Mouse (Mus musculus): ENCODE measurements around the gene 1700029I15Rik.

The 1700029I15Rik gene

DNA sequence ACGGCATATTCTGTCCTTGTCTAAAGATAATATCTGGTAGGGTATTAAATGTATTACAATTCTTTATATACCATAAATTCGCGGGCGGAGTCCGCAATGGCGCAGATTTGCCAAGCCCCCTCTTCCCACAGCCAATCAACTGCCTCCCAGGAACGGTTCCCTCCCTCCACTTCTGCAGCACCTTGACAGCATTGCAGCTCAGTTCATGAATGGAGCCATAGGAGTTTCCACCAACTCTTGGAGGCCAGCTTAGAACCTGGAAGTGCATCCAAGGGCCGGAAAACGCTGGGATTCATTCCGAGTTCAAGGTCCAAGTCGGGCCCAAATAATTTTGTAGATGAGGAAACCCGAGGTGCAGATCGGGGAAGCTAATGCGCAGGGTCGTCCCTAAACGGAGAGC, 7.8 kb upstream of the 1700029I15Rik start, which contains the start of the genes Pex16 and Large2:
Gene Pex16, plus strand, starts transcription at position 163 of the 400 bp plus-strand sequence.
Gene Large2, minus strand, starts transcription at position 356 of the 400 bp plus-strand sequence.
- peak; percentile 77 for DNase-seq (ENCODE audit: low read depth)

DNA sequence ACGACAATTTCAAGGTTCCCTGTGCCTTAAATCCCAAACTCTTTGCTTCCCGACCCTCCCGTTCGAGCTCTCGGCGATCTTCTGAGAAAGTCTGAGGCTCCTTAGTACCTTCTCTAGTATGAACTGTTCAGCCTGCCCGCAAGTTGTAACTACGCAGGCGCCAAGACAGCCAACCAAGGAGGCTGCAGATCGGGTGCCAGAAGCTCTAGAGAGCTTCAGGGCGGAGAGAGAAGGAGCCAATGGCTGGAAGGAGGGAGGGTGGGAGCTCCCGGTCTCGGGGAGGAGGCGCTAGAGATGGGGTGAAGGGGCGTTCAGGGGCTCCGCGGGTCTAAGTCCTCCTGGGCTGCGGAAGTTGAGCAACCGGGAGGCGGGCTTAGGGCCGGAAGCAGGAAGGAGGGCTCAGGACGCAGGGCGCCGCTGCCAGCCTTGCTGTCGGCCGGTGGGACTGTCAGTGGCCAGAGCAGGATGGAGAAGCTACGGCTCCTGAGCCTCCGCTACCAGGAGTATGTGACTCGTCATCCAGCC, 7.2 kb upstream of the 1700029I15Rik start:
- DNase-seq (ENCODE audit: low read depth): peak; percentile 97

DNA sequence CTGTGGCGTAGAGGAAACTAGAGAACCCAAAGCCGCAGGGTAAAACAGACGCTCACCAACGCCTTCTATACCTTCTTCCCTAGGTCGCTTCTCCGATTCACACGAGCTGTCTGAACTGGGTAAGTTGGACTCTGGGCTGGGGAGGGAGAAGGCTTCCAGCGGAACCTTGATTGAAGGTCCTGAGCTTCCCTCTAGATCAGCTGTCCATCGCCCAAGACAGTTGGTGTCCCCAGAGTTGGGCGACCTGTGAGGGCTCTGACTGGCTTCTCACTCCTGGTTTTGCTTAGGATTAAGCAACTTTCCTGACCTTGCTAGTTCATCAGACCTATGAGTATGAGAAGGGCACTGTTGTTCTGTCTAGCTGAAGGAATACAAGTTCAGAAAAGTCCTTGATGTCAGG, 6.5 kb upstream of the 1700029I15Rik start:
- no peak for DNase-seq (ENCODE audit: low read depth)

DNA sequence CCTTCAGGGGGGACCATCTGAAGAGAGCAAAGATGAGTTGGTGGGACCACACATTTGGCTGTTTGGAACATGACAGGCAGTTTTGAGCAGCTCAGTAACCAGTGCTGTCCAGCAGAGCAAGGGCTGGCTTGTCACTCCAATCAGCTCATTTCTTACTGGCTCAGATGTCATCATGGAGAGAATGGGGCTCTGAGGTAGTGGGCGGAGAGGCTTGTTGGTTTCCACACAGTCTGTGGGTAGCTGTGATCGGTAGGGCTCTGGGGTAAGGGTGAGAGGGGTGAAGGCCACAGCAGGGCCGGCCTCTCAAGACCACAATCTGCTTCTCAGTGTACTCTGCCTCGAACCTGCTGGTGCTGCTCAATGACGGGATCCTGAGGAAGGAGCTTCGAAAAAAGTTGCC, 6.0 kb upstream of the 1700029I15Rik start:
- peak; percentile 52 for DNase-seq (ENCODE audit: low read depth)

DNA sequence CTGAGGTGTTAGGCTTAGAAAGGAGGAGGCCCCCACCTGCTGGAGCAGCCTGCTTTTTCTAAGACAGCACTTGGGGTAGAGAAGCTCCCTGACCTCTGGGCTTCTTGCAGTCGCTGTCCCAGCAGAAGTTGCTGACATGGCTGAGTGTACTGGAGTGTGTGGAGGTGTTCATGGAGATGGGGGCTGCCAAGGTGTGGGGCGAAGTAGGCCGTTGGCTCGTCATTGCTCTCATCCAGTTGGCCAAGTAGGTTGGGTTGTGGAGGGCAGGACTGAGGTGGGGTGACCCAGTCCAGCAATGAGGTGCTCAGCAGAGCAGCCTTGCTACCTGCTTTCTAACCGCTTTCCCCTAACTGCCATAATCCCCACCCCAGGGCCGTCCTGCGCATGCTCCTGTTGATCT, 5.0 kb upstream of the 1700029I15Rik start:
- no peak for DNase-seq (ENCODE audit: low read depth)

DNA sequence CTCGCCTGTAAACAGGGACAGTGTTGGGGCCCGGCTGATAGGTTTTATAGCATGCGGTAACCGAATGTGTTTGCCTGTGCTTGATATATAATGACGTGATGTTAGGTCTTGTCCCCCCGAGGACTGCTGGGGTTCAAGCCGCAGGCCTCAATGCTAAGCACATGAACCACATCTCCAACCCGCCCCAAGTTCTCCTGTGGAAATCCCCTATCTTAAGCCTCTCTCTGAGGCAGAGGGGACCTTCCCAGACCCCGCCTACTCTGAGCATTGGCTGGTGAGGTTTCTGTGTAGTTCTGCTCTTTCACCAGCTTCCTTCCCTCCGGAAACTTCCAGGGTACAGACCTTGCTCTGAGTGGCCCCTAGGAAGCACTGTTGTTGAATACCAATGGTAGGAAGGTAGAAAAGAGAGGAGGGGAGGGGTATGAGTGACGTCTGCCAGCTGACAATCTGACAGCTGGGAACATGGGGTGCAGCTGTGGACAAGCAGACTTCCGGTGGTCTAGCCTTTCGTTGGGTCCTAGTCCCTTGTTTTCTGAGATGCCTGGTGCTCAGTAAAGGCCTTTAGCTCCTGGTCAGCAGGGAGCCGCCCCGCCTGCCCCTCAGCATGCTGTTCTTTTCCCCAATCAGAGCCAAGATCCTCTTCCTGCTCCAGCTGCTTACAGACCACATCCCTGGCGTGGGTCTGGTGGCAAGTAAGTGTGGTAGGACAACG, 2.4 kb upstream of the 1700029I15Rik start:
- peak; percentile 89 for DNase-seq (ENCODE audit: low read depth)

DNA sequence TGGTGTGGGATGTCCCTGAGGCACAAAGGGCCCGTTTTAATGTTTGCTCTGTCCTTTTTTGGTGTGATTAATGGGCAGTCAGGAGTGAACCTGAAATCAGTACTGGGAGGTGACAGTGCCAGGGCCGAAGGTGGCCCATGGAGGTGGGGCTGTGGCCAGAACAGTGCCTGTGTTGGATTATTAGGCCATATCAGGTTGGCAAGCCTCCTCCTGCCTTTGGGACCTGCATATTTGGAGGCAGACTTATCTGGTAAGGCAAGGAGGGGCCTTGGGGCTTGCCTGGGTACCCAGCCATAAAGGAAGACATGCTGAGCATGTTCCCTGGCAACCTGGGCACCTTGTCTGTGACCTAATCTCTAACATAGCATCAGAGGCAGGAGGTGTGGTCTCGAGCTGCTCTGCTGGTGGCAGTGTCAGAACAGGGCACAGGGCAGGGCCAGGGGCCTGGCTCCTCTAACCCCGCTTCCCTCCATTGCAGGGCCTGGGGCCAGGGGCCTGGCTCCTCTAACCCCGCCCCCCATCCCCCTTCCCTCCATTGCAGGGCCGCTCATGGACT, 1.8 kb upstream of the 1700029I15Rik start:
- peak; percentile 44 for DNase-seq (ENCODE audit: low read depth)

DNA sequence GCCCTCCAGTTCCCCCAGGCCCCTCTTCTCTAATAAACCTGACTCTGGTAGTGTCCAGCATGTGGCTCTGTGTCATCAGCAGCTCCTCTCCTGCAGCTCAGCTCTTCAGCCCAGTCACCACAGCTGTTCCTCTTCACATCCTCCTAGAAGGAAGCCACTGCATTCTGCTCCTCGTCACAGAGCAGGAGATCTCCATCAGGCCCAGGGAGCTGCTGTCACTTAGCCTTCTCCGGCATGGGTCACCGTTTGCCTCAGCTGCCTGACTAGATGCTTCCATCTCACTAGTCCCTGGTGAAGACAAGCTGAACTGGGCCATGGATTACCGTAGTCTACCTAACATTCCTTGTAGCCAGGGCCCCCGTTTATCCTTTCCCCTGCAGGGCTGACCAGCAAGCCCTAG, 1.2 kb upstream of the 1700029I15Rik start:
- DNase-seq (ENCODE audit: low read depth): no peak

DNA sequence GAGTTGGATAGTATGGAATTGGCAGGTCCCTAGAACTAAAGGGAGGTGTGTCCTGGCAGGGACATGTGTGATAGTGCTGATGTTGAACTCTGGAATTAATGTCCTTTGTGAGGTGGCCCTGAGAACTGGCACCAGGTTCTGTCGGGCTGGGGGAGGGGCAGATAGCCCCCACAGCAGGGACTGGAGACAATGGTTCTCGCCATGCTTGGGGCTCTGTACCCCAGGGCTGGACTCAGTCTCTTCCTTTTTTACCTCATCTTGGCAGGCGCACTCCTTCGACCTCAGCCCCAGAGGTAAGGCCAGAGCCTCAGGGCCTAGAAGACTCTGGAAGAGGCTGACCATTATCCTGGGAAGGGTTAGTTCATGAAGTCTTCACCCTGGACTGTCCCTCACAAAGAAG, 421 bp downstream of the 1700029I15Rik start:
- no peak for DNase-seq (ENCODE audit: low read depth)

DNA sequence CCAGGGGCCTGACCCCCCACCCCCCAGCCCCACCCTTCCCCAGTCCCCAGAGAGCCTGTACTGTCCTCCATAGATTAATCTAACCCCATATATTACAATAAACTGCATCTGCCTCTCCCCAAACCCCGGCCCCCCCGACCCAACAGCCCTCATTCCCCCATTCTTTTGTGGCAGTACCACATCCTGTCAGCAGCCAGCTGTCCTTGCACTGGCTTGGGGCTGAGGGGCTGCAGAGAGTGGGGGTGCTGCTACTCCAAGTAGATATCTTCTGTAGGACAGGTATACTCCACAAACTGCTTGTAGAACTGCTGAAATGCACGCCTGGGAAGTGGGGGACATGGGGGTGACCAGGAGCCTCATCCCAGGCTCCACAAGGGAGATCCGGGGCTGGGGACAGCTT, 1.8 kb downstream of the 1700029I15Rik start:
- no peak for DNase-seq (ENCODE audit: low read depth)

DNA sequence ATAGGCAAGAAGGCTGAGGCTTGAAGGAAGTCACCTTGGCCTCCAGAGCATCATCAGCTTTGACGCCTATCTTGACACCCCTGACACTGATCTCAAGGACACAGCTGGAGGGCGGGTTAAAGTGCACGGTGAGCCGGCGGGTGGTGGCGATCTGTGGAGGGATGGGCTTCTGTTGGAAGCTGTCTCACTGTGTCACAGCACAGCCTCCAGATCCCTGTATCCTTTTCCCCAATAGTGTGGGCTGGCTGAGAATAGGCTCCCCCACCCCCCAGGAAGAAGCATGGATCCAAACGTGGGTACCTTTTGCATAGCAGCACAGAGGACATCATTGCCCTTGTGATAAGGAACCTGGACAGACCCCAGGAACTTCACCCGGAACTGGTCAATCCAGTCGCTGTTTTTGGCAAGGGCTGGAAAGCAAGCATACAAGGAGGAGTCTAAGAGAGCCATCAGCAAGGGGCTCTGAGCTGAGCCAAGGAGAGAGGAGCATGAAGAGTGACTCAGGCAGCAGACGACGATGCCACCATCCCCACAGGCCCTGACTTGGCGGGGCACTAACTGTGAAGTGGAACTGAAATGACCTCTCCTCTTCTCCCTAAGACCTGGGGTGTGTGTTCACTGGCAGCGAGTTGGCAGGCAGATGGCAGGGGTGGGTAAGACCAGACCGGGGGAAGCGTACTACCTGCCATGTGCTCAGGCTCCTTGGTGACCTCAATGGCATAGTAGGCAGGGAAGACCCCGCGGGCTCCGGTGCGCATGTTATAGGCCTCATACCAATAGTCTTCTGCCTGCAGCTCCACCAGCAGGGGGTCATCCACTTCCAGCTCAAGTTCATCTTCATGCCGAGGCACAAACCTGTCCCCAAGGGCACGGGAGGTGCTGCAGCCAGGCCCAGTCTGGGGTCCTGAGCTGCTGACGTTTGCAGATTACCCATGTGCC, 3.0 kb downstream of the 1700029I15Rik start:
- DNase-seq (ENCODE audit: low read depth): no peak

DNA sequence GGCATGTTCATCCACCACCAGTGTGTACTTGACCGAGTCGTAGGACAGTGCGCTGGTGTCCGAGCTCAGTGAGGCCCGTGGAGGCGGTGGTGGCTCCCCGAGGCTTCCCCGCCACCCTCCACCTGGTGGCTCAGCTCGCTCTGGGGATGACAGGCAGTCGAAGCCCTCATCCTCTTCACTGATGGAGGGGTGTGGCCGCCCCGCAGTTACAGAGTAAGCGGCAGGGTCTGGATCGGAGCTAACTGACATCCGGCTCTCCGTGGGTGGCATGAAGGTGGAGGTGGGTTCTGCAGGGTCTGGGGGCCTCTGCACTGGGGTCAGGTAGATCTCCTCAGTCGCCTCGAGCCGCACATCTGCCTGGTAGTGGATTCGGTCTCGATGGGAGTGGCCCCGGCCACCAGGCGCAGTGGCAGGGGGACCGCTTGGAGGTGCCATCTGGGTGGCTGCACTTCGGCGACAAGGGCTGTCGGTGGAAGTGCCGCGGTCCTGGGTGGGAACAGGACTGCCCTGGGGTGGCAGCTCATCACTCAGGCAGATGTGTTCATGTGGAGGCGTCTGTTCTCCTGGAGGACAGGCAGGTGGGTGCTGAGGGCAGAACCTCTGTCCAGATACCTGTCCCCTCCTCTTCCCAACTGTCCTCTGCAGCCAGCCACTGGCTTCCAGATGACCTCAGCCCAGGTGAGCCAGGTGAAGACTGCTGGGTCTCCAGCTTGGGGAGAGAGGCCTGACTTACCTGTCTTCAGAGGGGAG, 4.7 kb downstream of the 1700029I15Rik start:
- no peak for DNase-seq (ENCODE audit: low read depth)

DNA sequence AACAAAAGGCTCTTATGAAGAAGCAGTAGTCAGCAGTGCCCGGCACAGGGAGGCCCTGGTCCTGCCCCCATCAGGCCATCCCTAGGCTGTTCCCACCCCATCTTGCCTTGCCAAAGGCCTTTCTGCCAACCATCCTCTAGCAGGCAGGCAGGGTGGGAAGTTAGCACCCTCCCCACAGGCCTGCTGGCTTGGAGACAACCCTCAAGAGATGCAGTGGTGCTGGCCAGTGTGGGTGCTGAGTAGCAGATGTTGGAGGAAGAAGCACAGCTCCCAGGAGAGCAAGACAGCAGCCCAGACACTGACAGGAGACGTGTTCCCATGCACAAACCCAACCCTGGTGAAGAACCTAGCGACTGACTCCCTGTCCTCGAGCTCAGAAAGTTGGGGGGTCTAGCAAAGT, 5.3 kb downstream of the 1700029I15Rik start:
- no peak for DNase-seq (ENCODE audit: low read depth)

DNA sequence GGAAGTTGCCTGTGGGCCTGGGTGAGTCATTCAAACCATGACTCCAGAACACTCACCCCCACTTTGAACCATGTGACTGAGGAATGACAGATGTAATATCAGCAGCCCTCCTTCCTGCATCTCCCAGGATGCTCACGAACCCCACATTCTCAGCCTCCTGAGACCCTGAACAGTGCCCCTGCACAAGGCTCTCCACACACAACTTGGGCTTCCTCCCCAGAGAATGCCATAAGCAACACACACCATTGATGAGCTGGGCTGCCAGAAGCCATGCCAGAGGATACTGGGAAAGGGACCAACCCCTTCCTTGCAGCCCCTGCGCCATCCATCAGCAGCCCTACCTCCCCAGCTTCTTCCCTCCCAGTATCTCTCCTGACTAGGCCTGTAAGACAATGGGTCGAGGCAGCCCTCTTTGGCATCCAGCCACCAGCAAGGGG, 5.8 kb downstream of the 1700029I15Rik start:
- no peak for DNase-seq (ENCODE audit: low read depth)

DNA sequence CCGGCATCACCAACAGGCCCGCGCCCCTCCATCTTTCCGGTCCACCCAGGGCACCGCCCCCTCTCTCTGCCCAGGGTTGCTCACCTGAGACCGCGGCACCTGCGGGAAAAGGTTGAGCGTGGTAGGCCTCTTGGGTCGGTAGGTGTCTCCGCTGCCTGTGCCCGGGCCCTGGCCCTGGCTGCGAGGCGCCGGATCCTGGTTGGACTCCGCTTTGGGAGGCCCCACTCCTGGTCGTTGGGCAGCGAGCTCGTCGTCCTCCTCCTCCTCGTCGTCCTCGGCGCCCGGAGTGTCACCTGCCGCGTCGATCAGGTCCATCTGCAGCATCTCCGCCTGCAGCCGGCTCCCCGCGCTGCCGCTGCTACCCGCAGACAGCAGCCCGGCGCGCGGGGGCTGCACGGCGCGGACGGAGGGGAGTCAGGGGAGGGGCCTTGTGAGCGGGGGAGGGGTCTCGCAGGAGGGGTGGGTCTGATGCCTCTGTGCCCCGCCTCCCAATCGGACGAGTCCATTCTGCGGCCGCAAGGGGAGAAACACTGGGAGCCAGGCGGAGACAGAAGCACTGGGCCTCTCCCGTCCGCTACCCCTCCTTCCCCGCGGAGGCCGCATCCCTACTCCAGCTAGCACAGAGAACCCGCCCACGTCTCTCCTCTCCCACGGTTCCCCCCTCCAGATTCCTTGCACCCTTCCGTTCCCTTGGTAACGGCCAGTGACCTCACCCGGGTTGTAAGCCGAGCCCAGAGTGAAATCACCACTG, 6.7 kb downstream of the 1700029I15Rik start:
- peak; percentile 78 for DNase-seq (ENCODE audit: low read depth)

DNA sequence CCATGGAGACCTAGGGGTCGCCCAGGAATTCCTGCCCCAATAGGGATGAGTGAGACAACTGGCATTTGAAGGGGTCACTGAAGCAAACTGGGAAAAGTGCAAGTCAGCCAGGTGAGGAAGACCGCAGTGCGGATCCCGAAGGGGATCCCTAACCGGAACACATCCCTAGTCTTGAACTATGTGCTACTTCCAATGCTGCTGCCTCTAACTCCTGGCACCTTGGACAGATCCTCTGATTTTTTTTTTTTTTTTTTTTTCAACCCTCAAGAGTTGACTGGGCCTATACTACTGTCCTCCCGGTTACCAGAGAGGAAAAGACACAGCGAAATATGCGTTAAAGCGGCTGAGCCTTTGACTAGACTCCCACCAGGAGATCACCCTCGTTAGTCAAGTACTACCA, 7.3 kb downstream of the 1700029I15Rik start:
- DNase-seq (ENCODE audit: low read depth): no peak

DNA sequence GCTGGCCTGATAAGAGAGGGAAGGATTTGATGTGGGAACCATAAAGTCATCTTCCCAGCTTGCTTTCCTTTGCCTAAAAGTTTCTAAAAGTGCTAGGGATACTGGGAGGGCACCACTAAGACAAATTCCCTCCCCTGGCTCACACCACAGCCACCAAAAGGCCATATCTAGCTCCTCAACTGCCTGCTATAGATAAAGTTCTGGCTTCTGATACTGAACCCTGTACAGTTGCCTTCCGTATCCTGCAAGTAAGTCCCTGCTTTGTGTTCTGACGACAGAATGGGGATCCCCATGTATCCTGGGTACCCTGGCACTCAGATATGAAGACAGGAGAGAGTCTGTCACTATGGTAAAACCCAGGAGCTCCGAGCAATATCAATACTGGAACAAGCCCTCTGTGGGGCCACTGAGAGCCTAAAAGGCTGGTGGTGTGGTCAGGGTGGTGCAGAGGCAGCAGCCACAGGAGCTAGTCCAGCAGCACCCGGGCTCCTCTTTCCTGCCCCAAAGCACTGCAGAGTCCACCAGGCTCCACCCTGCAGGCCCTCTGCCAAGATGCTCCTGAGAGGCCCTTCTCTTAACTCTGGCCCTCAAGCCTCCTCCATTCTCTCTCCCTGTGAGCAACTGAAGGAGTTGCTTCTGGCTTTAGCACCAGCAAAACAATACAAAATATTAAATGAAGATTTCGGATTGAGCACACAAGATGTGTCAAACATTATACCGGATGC, 8.0 kb downstream of the 1700029I15Rik start:
- no peak for DNase-seq (ENCODE audit: low read depth)

DNA sequence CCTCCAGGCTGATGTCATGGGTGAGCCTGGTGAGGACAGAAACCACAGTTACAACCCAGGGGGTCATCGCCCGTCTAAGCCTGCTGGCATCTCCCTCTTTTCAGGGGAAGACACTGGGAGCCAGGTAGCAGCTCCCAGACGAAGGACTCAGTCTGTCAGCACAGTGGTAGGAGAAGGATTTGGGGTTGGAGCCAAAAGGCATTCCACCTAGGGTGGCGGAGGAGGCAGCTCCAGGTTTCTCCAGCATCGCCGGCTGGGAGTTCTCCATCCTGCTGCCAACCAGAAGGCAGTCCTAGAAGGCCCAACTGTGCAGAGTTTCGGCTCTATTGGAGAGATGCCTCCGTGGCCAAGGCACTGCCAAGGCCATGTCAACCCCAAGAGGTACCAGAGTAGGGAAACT, 8.8 kb downstream of the 1700029I15Rik start:
- DNase-seq (ENCODE audit: low read depth): no peak

DNA sequence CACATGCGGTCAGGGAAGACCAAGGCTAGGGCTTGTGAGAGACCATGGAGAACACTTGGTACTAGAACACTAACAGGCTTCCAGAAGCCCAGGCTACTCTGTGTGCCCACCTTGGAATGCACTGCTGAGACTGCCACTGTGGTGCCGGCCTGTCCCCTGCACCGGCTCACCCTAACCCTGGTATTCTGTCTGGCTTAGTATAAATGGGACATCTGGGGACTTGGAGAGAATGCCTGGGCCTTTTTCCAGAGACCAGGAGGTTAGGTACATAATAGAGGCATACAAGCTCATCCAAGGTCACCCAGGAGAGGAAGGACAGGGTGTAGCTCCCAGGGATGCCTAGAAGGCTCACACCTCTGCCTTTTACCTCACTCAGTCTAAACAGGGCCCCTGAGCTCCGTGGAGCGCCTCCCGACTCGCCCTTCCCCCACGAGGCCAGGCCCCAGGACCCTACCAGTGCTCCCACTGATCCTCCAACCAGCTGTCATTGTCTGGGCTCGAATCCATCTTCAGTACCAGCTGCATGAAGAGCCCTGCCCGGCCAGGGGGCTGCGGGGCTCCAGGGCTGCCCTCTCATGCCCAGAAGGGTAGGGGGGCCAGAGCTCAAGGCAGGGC, 9.5 kb downstream of the 1700029I15Rik start:
- DNase-seq (ENCODE audit: low read depth): no peak

All from induced T-regulatory cell, adult 2 months (primary cell).